Mouse (Mus musculus) midbrain, embryonic 12.5 days (tissue): ENCODE measurements around the gene Krtap4-6. TPM values are rescaled to one million over a fixed set of nuclear protein-coding genes. Genes with fewer than 3 reads are reported as not detected.

Source experiments
- ATAC-seq: fragments of 200-750 bp; cut with Nextera tagmentation; 2 replicates; pipeline ENCODE4 v1.8.0; 2017; ENCODE audit warnings: low read depth, moderate TSS enrichment, moderate library complexity; ENCODE audit not compliant: low FRiP score
- H3K27ac ChIP-seq: fragments of 300-500 bp; sonication (generic); replicated peaks from 2 replicates; pipeline ENCODE4 v1.5.1; 2016; ENCODE audit warnings: mild to moderate bottlenecking
- H3K27me3 ChIP-seq: fragments of 300-500 bp; sonication (generic); 2 replicates; pipeline ENCODE4 v1.6.1; 2016; ENCODE audit warnings: mild to moderate bottlenecking
- H3K36me3 ChIP-seq: fragments of 300-500 bp; sonication (generic); 2 replicates; pipeline ENCODE4 v1.6.1; 2016
- H3K4me1 ChIP-seq: fragments of 300-500 bp; sonication (generic); 2 replicates; pipeline ENCODE4 v1.6.1; 2016
- H3K4me2 ChIP-seq: fragments of 300-500 bp; sonication (generic); replicated peaks from 2 replicates; pipeline ENCODE4 v1.6.1; 2016; ENCODE audit warnings: mild to moderate bottlenecking, moderate library complexity
- H3K4me3 ChIP-seq: fragments of 300-500 bp; sonication (generic); 2 replicates; pipeline ENCODE4 v1.5.1; 2016; ENCODE audit warnings: mild to moderate bottlenecking
- H3K9ac ChIP-seq: fragments of 300-500 bp; sonication (generic); replicated peaks from 2 replicates; pipeline ENCODE4 v1.6.1; 2016; ENCODE audit warnings: mild to moderate bottlenecking, moderate library complexity
- H3K9me3 ChIP-seq: fragments of 300-500 bp; sonication (generic); 2 replicates; pipeline ENCODE4 v1.6.1; 2016; ENCODE audit warnings: mild to moderate bottlenecking
- WGBS: fragments of 180-500 bp; shearing (Covaris S2); methylation state at CpG from one replicate; pipeline ENCODE4 v1.1.7; 2016; 5-methylcytosine and 5-hydroxymethylcytosine counted together
- polyA plus RNA-seq: library from polyadenylated mRNA; unstranded; fragments of >200 nt; fragmentation: Nextera tagmentation; extraction: Ambion mirVana; gene quantifications from 2 replicates; pipeline ENCODE4 v1.2.1, GENCODE M21; 2016

The Krtap4-6 gene
- polyA plus RNA-seq, 1 experiment from 2014 or later, result not detected

- Histone ChIP-seq H3K36me3 (no peaks in the 10 kb centered on the region), H3K4me1 (no peaks in the 10 kb centered on the region), H3K27me3 (no peaks in the 10 kb centered on the region), H3K4me3 (no peak overlapping the region), H3K9me3 (no peaks in the 10 kb centered on the region), H3K27ac (no peak overlapping the region), H3K9ac (no peak overlapping the region), H3K4me2 (no peak overlapping the region)
- no peak for ATAC-seq
- 34% methylated on average over 1 of the region's 1 CpGs for WGBS
Measured at GRCm38 (mm10) chr11:99640926-99641325, 24.8 kb downstream of the Krtap4-6 start.

GRCm38 (mm10) chr11:99637086-99637485 lies 28.7 kb downstream of the Krtap4-6 start:
- 93% methylated on average over 1 of the region's 1 CpGs for WGBS
- Histone ChIP-seq H3K4me1 (0 out of 2 replicates have a peak, but pooled peaks cover 2% of the 10 kb centered on the region), H3K4me3 (no peak overlapping the region), H3K9ac (no peak overlapping the region), H3K36me3 (no peaks in the 10 kb centered on the region), H3K27ac (no peak overlapping the region), H3K27me3 (no peaks in the 10 kb centered on the region), H3K9me3 (no peaks in the 10 kb centered on the region), H3K4me2 (no peak overlapping the region)
- no peak for ATAC-seq

GRCm38 (mm10) chr11:99634653-99635134 lies 31.1 kb downstream of the Krtap4-6 start, which contains the start of gene Krtap4-2:
TSS of gene Krtap4-2 (minus strand) at chr11:99635084.
- Histone ChIP-seq H3K4me2 (no peak within 1 kb of the TSS), H3K27ac (no peak within 1 kb of the TSS), H3K4me3 (no peak within 1 kb of the TSS), H3K36me3 (no peaks in the 10 kb centered on the region), H3K9ac (no peak within 1 kb of the TSS), H3K27me3 (no peaks in the 10 kb centered on the region), H3K4me1 (0 out of 2 replicates have a peak, but pooled peaks cover 2% of the 10 kb centered on the region), H3K9me3 (no peaks in the 10 kb centered on the region)
- WGBS, result 35% methylated on average over 8 of the region's 8 CpGs
- no peak for ATAC-seq

GRCm38 (mm10) chr11:99633293-99633692 lies 32.5 kb downstream of the Krtap4-6 start:
- no peak for ATAC-seq
- H3K4me2 ChIP-seq, result no peak overlapping the region
- no peaks in the 10 kb centered on the region for H3K27me3 ChIP-seq
- no peak overlapping the region for H3K27ac ChIP-seq
- H3K36me3 ChIP-seq, result no peaks in the 10 kb centered on the region
- no peak overlapping the region for H3K9ac ChIP-seq
- no peak overlapping the region for H3K4me3 ChIP-seq
- 79% methylated on average over 2 of the region's 2 CpGs for WGBS
- H3K9me3 ChIP-seq, result no peaks in the 10 kb centered on the region
- H3K4me1 ChIP-seq, result 0 out of 2 replicates have a peak, but pooled peaks cover 2% of the 10 kb centered on the region

GRCm38 (mm10) chr11:99630890-99631289 lies 34.9 kb downstream of the Krtap4-6 start:
- Histone ChIP-seq H3K9me3 (no peaks in the 10 kb centered on the region), H3K4me1 (0 out of 2 replicates have a peak, but pooled peaks cover 2% of the 10 kb centered on the region), H3K27ac (no peak overlapping the region), H3K4me2 (no peak overlapping the region), H3K4me3 (no peak overlapping the region), H3K27me3 (no peaks in the 10 kb centered on the region), H3K36me3 (no peaks in the 10 kb centered on the region), H3K9ac (no peak overlapping the region)
- WGBS, result 79% methylated on average over 3 of the region's 3 CpGs
- ATAC-seq, result no peak

- no peak within 1 kb of the TSS for H3K27ac ChIP-seq
- no peak within 1 kb of the TSS for H3K4me2 ChIP-seq
- H3K4me1 ChIP-seq, result no peaks in the 10 kb centered on the region
- H3K9ac ChIP-seq, result no peak within 1 kb of the TSS
- H3K4me3 ChIP-seq, result no peak within 1 kb of the TSS
- 83% methylated on average over 4 of the region's 4 CpGs for WGBS
- H3K36me3 ChIP-seq, result no peaks in the 10 kb centered on the region
- no peaks in the 10 kb centered on the region for H3K27me3 ChIP-seq
- no peak for ATAC-seq
- no peaks in the 10 kb centered on the region for H3K9me3 ChIP-seq
Measured at GRCm38 (mm10) chr11:99628138-99628537, 37.6 kb downstream of the Krtap4-6 start, which contains the start of gene Krtap4-1. TSS of gene Krtap4-1 (minus strand) at chr11:99628238.

GRCm38 (mm10) chr11:99620335-99620734 lies 45.4 kb downstream of the Krtap4-6 start, which contains the start of gene Gm11562:
TSS of gene Gm11562 (minus strand) at chr11:99620435.
- no peaks in the 10 kb centered on the region for H3K36me3 ChIP-seq
- no peaks in the 10 kb centered on the region for H3K27me3 ChIP-seq
- no peak within 1 kb of the TSS for H3K27ac ChIP-seq
- H3K4me1 ChIP-seq, result no peaks in the 10 kb centered on the region
- no peak within 1 kb of the TSS for H3K9ac ChIP-seq
- H3K4me2 ChIP-seq, result no peak within 1 kb of the TSS
- WGBS, result 87% methylated on average over 2 of the region's 2 CpGs
- ATAC-seq, result no peak
- H3K4me3 ChIP-seq, result no peak within 1 kb of the TSS
- H3K9me3 ChIP-seq, result no peaks in the 10 kb centered on the region

Other genes with a start within 250 kb of the Krtap4-6 start
- not detected in 2 replicates for gene Krt12, start 243.7 kb downstream of the Krtap4-6 start, polyA plus RNA-seq
- gene Krt20, start 227.8 kb downstream of the Krtap4-6 start, polyA plus RNA-seq, result 0.09 and 0.20 TPM in 2 replicates
- gene Krt23, start 172.8 kb downstream of the Krtap4-6 start, polyA plus RNA-seq, result not detected in 2 replicates
- not detected in 2 replicates for gene Krt39, start 144.6 kb downstream of the Krtap4-6 start, polyA plus RNA-seq
- gene Krt40, start 122.8 kb downstream of the Krtap4-6 start, polyA plus RNA-seq, result not detected in 2 replicates
- gene Krtap3-3, start 115.1 kb downstream of the Krtap4-6 start, polyA plus RNA-seq, result not detected in 2 replicates
- gene Krtap3-2, start 109.1 kb downstream of the Krtap4-6 start, polyA plus RNA-seq, result not detected in 2 replicates
- not detected in 2 replicates for gene Gm11939, start 106.5 kb downstream of the Krtap4-6 start, polyA plus RNA-seq
- gene Krtap3-1, start 99.3 kb downstream of the Krtap4-6 start, polyA plus RNA-seq, result not detected in 2 replicates
- gene Krtap1-5, start 84.9 kb downstream of the Krtap4-6 start, polyA plus RNA-seq, result not detected in 2 replicates
- gene Krtap1-4, start 82.3 kb downstream of the Krtap4-6 start, polyA plus RNA-seq, result not detected in 2 replicates
- not detected in 2 replicates for gene Krtap1-3, start 74.6 kb downstream of the Krtap4-6 start, polyA plus RNA-seq
- not detected in 2 replicates for gene Krtap9-3, start 67.9 kb downstream of the Krtap4-6 start, polyA plus RNA-seq
- gene Gm11938, start 62.7 kb downstream of the Krtap4-6 start, polyA plus RNA-seq, result not detected in 2 replicates
- not detected in 2 replicates for gene Gm11937, start 55.8 kb downstream of the Krtap4-6 start, polyA plus RNA-seq
- not detected in 2 replicates for gene Krtap2-4, start 51.1 kb downstream of the Krtap4-6 start, polyA plus RNA-seq
- not detected in 2 replicates for gene Gm11562, start 45.5 kb downstream of the Krtap4-6 start, polyA plus RNA-seq
- not detected in 2 replicates for gene Krtap4-1, start 37.7 kb downstream of the Krtap4-6 start, polyA plus RNA-seq
- gene Krtap4-2, start 30.9 kb downstream of the Krtap4-6 start, polyA plus RNA-seq, result not detected in 2 replicates
- not detected in 2 replicates for gene Krtap4-7, start 21.9 kb downstream of the Krtap4-6 start, polyA plus RNA-seq
- gene Gm11555, start 15.7 kb downstream of the Krtap4-6 start, polyA plus RNA-seq, result not detected in 2 replicates
- gene Gm11563, start 7.0 kb downstream of the Krtap4-6 start, polyA plus RNA-seq, result not detected in 2 replicates
- gene Gm14190, start 24.8 kb upstream of the Krtap4-6 start, polyA plus RNA-seq, result not detected in 2 replicates
- gene Gm14180, start 68.3 kb upstream of the Krtap4-6 start, polyA plus RNA-seq, result not detected in 2 replicates
- not detected in 2 replicates for gene Gm11595, start 107.0 kb upstream of the Krtap4-6 start, polyA plus RNA-seq
- gene Krtap4-8, start 114.7 kb upstream of the Krtap4-6 start, polyA plus RNA-seq, result not detected in 2 replicates
- not detected in 2 replicates for gene Krtap4-9, start 119.2 kb upstream of the Krtap4-6 start, polyA plus RNA-seq
- gene Gm11596, start 127.5 kb upstream of the Krtap4-6 start, polyA plus RNA-seq, result not detected in 2 replicates
- gene Gm11569, start 133.0 kb upstream of the Krtap4-6 start, polyA plus RNA-seq, result not detected in 2 replicates
- not detected in 2 replicates for gene Gm11554, start 138.5 kb upstream of the Krtap4-6 start, polyA plus RNA-seq
- not detected in 2 replicates for gene Krtap4-13, start 143.9 kb upstream of the Krtap4-6 start, polyA plus RNA-seq
- gene Gm11564, start 149.7 kb upstream of the Krtap4-6 start, polyA plus RNA-seq, result not detected in 2 replicates
- not detected in 2 replicates for gene 2300003K06Rik, start 172.1 kb upstream of the Krtap4-6 start, polyA plus RNA-seq
- gene Krtap4-16, start 185.6 kb upstream of the Krtap4-6 start, polyA plus RNA-seq, result not detected in 2 replicates
- not detected in 2 replicates for gene Gm11568, start 192.0 kb upstream of the Krtap4-6 start, polyA plus RNA-seq
- not detected in 2 replicates for gene Gm11559, start 198.5 kb upstream of the Krtap4-6 start, polyA plus RNA-seq
- gene Krtap9-1, start 207.4 kb upstream of the Krtap4-6 start, polyA plus RNA-seq, result not detected in 2 replicates
- not detected in 2 replicates for gene Gm11567, start 213.2 kb upstream of the Krtap4-6 start, polyA plus RNA-seq
- not detected in 2 replicates for gene Krtap31-1, start 242.0 kb upstream of the Krtap4-6 start, polyA plus RNA-seq
- not detected in 2 replicates for gene Gm11565, start 248.8 kb upstream of the Krtap4-6 start, polyA plus RNA-seq